Mouse (Mus musculus) hindbrain, embryonic 15.5 days (tissue): ENCODE data around the gene Stag2. TPM values are rescaled to one million over a fixed set of nuclear protein-coding genes. Genes with fewer than 3 reads are reported as not detected.

Experiments
- ATAC-seq: fragments of 200-750 bp; cut with Nextera tagmentation; 2 replicates; pipeline ENCODE4 v1.8.0; 2017; ENCODE audit warnings: low read depth, moderate number of reproducible peaks, moderate TSS enrichment; ENCODE audit not compliant: low FRiP score
- H3K27ac ChIP-seq: fragments of 300-500 bp; sonication (generic); replicated peaks from 2 replicates; pipeline ENCODE4 v1.5.1; 2015; ENCODE audit warnings: mild to moderate bottlenecking, inconsistent platforms
- H3K27me3 ChIP-seq: fragments of 300-500 bp; sonication (generic); 2 replicates; pipeline ENCODE4 v1.6.1; 2015; ENCODE audit warnings: control low read depth, inconsistent platforms
- H3K36me3 ChIP-seq: fragments of 300-500 bp; sonication (generic); 2 replicates; pipeline ENCODE4 v1.6.1; 2015; ENCODE audit warnings: control low read depth, inconsistent platforms
- H3K4me1 ChIP-seq: fragments of 300-500 bp; sonication (generic); replicated peaks from 2 replicates; pipeline ENCODE4 v1.6.1; 2015; ENCODE audit warnings: control low read depth, inconsistent platforms
- H3K4me2 ChIP-seq: fragments of 300-500 bp; sonication (generic); 2 replicates; pipeline ENCODE4 v1.6.1; 2015; ENCODE audit warnings: moderate library complexity, mild to moderate bottlenecking, inconsistent platforms
- H3K4me3 ChIP-seq: fragments of 300-500 bp; sonication (generic); 2 replicates; pipeline ENCODE4 v1.5.1; 2015; ENCODE audit warnings: mild to moderate bottlenecking, inconsistent platforms
- H3K9ac ChIP-seq: fragments of 300-500 bp; sonication (generic); 2 replicates; pipeline ENCODE4 v1.6.1; 2015; ENCODE audit warnings: inconsistent platforms
- H3K9me3 ChIP-seq: fragments of 300-500 bp; sonication (generic); 2 replicates; pipeline ENCODE4 v1.6.1; 2016; ENCODE audit warnings: control low read depth, inconsistent platforms
- WGBS: fragments of 180-500 bp; shearing (Covaris S2); methylation state at CpG from one replicate; pipeline ENCODE4 v1.1.7; 2015; 5-methylcytosine and 5-hydroxymethylcytosine counted together
- polyA plus RNA-seq: library from polyadenylated mRNA; unstranded; fragments of >200 nt; fragmentation: Nextera tagmentation; extraction: Ambion mirVana; gene quantifications from 2 replicates; pipeline ENCODE4 v1.2.1, GENCODE M21; 2015

The Stag2 gene
- polyA plus RNA-seq, 1 experiment from 2014 or later: 17.6 TPM

DNA sequence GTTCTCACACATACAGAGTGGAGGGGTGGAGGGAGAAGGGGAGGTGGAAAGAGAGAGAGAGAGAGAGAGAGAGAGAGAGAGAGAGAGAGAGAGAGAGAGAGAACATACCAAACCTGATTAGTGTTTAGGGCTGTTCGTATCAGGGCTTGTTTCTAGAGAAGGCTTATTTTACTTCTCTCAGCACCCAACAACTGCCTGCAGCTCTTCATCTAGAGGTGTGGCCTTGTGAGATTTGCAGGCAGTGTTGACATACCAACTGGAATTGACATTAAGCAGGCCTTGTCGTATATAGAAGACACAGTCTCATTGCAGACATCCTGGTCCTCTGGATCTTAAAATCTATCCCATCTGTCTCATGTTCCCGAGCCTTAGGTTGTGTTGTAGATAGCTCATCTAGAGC is 141.1 kb downstream of the Stag2 start:
- H3K27ac ChIP-seq: no peak overlapping the region
- H3K36me3 ChIP-seq: no peaks in the 10 kb centered on the region
- H3K4me1 ChIP-seq: no peaks in the 10 kb centered on the region
- H3K9ac ChIP-seq: no peak overlapping the region
- no peak overlapping the region for H3K4me3 ChIP-seq
- no peaks in the 10 kb centered on the region for H3K27me3 ChIP-seq
- H3K9me3 ChIP-seq: no peaks in the 10 kb centered on the region
- 77% methylated on average over 3 of the region's 3 CpGs for WGBS
- H3K4me2 ChIP-seq: no peak overlapping the region
- no peak for ATAC-seq

DNA sequence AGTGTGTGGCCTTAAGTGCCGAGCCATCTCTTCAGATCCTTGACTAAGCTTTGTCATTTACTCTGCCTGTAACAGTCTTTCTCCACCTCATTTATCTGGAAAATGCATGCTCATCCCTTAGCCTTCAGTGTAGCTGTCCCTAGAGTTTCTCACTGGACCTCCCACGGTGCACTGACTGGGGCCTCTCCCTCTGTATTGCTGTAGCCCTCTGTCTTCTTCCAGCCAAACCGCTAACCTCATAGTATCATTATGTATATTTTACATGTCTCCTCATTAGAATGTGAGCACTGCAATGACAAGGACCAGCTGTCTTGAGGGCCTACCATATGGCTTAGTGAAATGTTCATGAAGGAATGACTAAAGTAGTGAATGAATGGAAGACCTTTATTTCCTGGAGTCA is 166.1 kb downstream of the Stag2 start:
- Histone ChIP-seq H3K36me3 (no peaks in the 10 kb centered on the region), H3K27ac (no peak overlapping the region), H3K9ac (no peak overlapping the region), H3K4me3 (no peak overlapping the region), H3K4me1 (no peaks in the 10 kb centered on the region), H3K9me3 (no peaks in the 10 kb centered on the region), H3K27me3 (no peaks in the 10 kb centered on the region), H3K4me2 (no peak overlapping the region)
- 79% methylated on average over 3 of the region's 3 CpGs for WGBS
- no peak for ATAC-seq

DNA sequence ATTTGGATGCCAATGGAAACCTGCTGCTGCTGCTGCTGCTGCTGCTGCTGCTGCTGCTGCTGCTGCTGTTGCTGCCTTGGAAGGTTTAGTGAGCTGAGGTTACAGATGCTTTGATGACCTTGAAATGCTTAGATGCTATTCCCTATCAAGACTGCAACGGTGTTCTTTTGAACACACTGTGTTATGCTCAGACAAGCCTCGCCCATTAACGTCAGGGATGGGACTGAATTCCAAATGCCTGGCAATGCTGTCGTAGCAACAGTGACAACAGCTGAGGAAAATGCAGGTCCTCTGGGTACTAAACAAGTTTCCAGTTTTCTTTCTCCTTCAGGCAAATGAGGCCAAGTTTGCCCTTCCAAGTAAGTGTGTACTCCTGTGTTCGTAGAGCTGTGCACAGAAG is 171.3 kb downstream of the Stag2 start:
- no peaks in the 10 kb centered on the region for H3K4me1 ChIP-seq
- 34% methylated on average over 5 of the region's 5 CpGs for WGBS
- no peak overlapping the region for H3K4me2 ChIP-seq
- no peak overlapping the region for H3K27ac ChIP-seq
- H3K27me3 ChIP-seq: no peaks in the 10 kb centered on the region
- ATAC-seq: no peak
- no peak overlapping the region for H3K9ac ChIP-seq
- no peaks in the 10 kb centered on the region for H3K9me3 ChIP-seq
- H3K36me3 ChIP-seq: no peaks in the 10 kb centered on the region
- no peak overlapping the region for H3K4me3 ChIP-seq

DNA sequence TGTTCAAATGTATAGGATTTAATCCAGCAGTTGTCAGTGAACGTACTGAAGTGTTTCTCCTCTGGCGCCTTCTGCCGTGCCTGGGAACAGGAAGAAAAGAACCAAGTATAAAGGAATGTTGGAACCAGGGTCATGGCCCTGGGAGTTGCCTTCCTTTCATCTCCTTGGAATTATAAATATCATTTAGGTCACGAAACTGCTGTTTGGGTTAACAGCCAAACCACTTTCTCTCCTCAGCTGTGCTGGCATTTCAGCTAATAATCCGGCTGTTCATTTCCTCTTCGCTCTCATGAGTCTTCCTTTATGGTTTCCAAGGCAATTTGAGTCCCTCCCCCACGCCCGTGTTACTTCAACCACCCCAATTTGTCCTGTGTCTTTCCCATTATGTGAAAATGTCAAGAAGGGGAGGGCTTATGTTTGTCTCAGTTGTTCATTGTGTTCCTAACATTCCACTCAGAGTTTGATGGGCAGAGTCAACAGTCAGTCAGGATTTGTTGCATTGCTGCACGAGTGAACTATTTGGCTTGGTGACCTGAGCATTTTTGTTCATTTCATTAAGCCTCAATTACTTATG is 172.2 kb downstream of the Stag2 start:
- H3K9me3 ChIP-seq: no peaks in the 10 kb centered on the region
- whole genome bisulfite sequencing: 32% methylated on average over 9 of the region's 9 CpGs
- H3K4me1 ChIP-seq: no peaks in the 10 kb centered on the region
- no peaks in the 10 kb centered on the region for H3K27me3 ChIP-seq
- H3K27ac ChIP-seq: no peak overlapping the region
- no peaks in the 10 kb centered on the region for H3K36me3 ChIP-seq
- no peak overlapping the region for H3K4me2 ChIP-seq
- no peak for ATAC-seq
- H3K9ac ChIP-seq: no peak overlapping the region
- no peak overlapping the region for H3K4me3 ChIP-seq

- WGBS: 42% methylated on average over 3 of the region's 3 CpGs
- H3K4me3 ChIP-seq: no peak overlapping the region
- no peak for ATAC-seq
- no peak overlapping the region for H3K27ac ChIP-seq
- no peaks in the 10 kb centered on the region for H3K9me3 ChIP-seq
- no peak overlapping the region for H3K9ac ChIP-seq
- H3K4me1 ChIP-seq: no peaks in the 10 kb centered on the region
- H3K36me3 ChIP-seq: no peaks in the 10 kb centered on the region
- no peak overlapping the region for H3K4me2 ChIP-seq
- no peaks in the 10 kb centered on the region for H3K27me3 ChIP-seq
Observed at GRCm38 (mm10) chrX:42324848-42325247, 175.7 kb downstream of the Stag2 start.

Other genes with a start within 250 kb of the Stag2 start
- gene Thoc2, start 228.6 kb upstream of the Stag2 start, polyA plus RNA-seq: 67.3 and 71.8 TPM in 2 replicates
- 9.8 and 11.6 TPM in 2 replicates for gene Xiap, start 89.6 kb upstream of the Stag2 start, polyA plus RNA-seq